Mouse (Mus musculus): Measurements from ENCODE around the gene Misp. TPM values are rescaled to one million over a fixed set of nuclear protein-coding genes. Genes with fewer than 3 reads are reported as not detected.

Misp gene
- polyA plus RNA-seq, 1 experiment from 2014 or later: 1.1 TPM

- H3K4me3 ChIP-seq: no peak overlapping the region
- no peak overlapping the region for H3K4me2 ChIP-seq
- ATAC-seq: no peak
- H3K9ac ChIP-seq: 0 out of 2 replicates have a peak overlapping the region, but pooled peaks have one; percentile 16
- no peaks in the 10 kb centered on the region for H3K36me3 ChIP-seq (ENCODE audit: poor library complexity, severe bottlenecking)
- no peak overlapping the region for H3K27ac ChIP-seq
- H3K4me1 ChIP-seq: peaks cover 16% of the 10 kb centered on the region
- 41% methylated on average over 27 of the region's 27 CpGs for WGBS
- no peaks in the 10 kb centered on the region for H3K9me3 ChIP-seq (replicated peaks)
- peaks cover 37% of the 10 kb centered on the region for H3K27me3 ChIP-seq
Observed at GRCm38 (mm10) chr10:79783920-79784800, 36.6 kb upstream of the Misp start.

GRCm38 (mm10) chr10:79788386-79789158 is 32.2 kb upstream of the Misp start:
- ATAC-seq: 0 out of 2 replicates have a peak, but pooled peaks have one; percentile 11
- Histone ChIP-seq H3K4me3 (no peak overlapping the region), H3K36me3 (ENCODE audit: poor library complexity, severe bottlenecking) (no peaks in the 10 kb centered on the region), H3K27me3 (peaks cover 10% of the 10 kb centered on the region), H3K9me3 (replicated peaks) (no peaks in the 10 kb centered on the region), H3K4me1 (no peaks in the 10 kb centered on the region), H3K9ac (no peak overlapping the region), H3K27ac (no peak overlapping the region), H3K4me2 (no peak overlapping the region)
- 37% methylated on average over 7 of the region's 7 CpGs for WGBS

- Histone ChIP-seq H3K4me2 (no peak overlapping the region), H3K4me3 (no peak overlapping the region), H3K9me3 (replicated peaks) (no peaks in the 10 kb centered on the region), H3K4me1 (peaks cover 4% of the 10 kb centered on the region), H3K27ac (no peak overlapping the region), H3K27me3 (peaks cover 5% of the 10 kb centered on the region; the same call in 1 of the 2 replicates), H3K9ac (no peak overlapping the region), H3K36me3 (ENCODE audit: poor library complexity, severe bottlenecking) (no peaks in the 10 kb centered on the region)
- no peak for ATAC-seq
- 54% methylated on average over 2 of the region's 2 CpGs for WGBS
Observed at GRCm38 (mm10) chr10:79789581-79789980, 31.2 kb upstream of the Misp start.

DNA sequence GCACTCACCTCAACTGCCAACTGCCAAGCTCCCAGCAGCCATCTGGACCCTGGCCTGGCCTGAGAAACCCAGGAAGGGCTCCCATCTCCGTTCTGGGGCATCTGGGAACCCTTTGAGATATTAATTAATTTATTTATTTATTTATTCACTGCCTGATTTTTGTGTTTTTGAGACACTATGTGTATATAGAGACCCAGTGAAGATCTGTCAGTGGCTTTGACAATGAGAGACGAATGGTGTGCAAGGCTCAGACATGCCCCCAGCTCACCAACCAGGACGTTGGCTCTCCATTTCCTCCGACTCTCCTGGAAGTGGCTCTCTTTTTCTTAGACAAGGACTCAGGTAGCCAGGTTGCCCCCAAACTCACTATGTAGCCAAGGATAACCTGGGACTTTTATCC is 29.9 kb upstream of the Misp start, which contains the start of gene Prss57:
Prss57 (minus strand) TSS at position 101 of the 400 bp plus-strand sequence.
- Histone ChIP-seq H3K4me2 (no peak within 1 kb of the TSS), H3K9me3 (replicated peaks) (no peaks in the 10 kb centered on the region), H3K4me1 (peaks cover 15% of the 10 kb centered on the region), H3K27me3 (peaks cover 5% of the 10 kb centered on the region; the same call in 1 of the 2 replicates), H3K27ac (no peak within 1 kb of the TSS), H3K36me3 (ENCODE audit: poor library complexity, severe bottlenecking) (0 out of 2 replicates have a peak, but pooled peaks cover 2% of the 10 kb centered on the region), H3K4me3 (no peak within 1 kb of the TSS), H3K9ac (no peak within 1 kb of the TSS)
- no peak for ATAC-seq
- 85% methylated on average over 4 of the region's 4 CpGs for WGBS

- 88% methylated on average over 5 of the region's 5 CpGs for WGBS
- H3K27ac ChIP-seq: no peak overlapping the region
- peaks cover 31% of the 10 kb centered on the region for H3K4me1 ChIP-seq
- H3K9ac ChIP-seq: no peak overlapping the region
- peaks cover 5% of the 10 kb centered on the region; the same call in 1 of the 2 replicates for H3K27me3 ChIP-seq
- H3K36me3 ChIP-seq (ENCODE audit: poor library complexity, severe bottlenecking): peaks cover 5% of the 10 kb centered on the region; the same call in 1 of the 2 replicates
- 0 out of 2 replicates have a peak overlapping the region, but pooled peaks have one; percentile 94 for H3K4me2 ChIP-seq
- no peak for ATAC-seq
- H3K9me3 ChIP-seq (replicated peaks): no peaks in the 10 kb centered on the region
- 0 out of 2 replicates have a peak overlapping the region, but pooled peaks have one; percentile 94 for H3K4me3 ChIP-seq
Observed at GRCm38 (mm10) chr10:79792339-79793040, 28.3 kb upstream of the Misp start.

- Histone ChIP-seq H3K4me3 (peak within 1 kb of the TSS; percentile 94), H3K36me3 (ENCODE audit: poor library complexity, severe bottlenecking) (peaks cover 5% of the 10 kb centered on the region; the same call in 1 of the 2 replicates), H3K4me2 (peak within 1 kb of the TSS; percentile 94), H3K27me3 (peaks cover 5% of the 10 kb centered on the region; the same call in 1 of the 2 replicates), H3K4me1 (peaks cover 38% of the 10 kb centered on the region), H3K27ac (peak within 1 kb of the TSS; percentile 94), H3K9me3 (replicated peaks) (no peaks in the 10 kb centered on the region), H3K9ac (peak within 1 kb of the TSS; percentile 99)
- WGBS: 6% methylated on average over 45 of the region's 51 CpGs
- ATAC-seq: peak; percentile 71
Observed at GRCm38 (mm10) chr10:79793051-79793737, 27.6 kb upstream of the Misp start, which contains the start of gene Palm. Palm (plus strand) TSS chr10:79793572.

DNA sequence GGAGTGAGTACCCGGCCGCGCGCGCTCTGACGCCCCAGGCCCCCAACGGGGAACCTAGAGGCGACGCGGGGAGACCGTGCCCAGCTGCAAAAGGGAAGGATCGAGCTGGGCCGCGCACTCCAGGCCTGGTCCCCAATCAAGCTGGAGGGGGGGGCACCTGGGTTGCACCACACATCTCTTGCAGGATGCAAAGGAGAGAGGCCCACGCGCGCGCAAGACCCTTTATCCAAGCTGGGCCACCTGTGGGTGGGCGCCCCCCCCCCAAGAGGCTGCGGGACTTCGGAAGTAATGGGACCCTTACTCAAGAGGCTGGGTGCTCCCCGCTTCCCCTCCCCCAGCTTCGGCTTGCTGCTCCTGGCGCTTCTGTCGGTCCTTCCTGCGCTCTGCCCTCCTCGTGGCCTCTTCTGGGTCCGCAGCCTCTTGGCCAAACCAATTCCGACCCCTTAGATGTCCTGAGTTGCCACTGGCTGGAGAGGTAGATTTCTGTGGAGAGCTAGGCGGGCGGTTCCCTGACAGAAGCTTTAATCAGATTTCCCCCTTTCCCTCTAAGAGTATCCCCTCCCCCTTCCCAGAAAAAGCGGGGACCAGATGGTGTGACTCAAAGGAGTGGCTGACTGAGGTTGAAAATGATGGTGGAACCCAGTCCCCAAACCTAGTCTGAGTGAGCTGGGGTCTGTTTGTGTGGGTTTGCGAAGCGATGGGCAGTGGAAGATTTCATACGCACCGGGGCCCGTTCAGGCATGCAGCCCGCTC is 26.9 kb upstream of the Misp start:
- H3K4me1 ChIP-seq: peaks cover 40% of the 10 kb centered on the region
- H3K27ac ChIP-seq: peak overlapping the region; percentile 94
- H3K4me2 ChIP-seq: peak overlapping the region; percentile 94
- 1% methylated on average over 32 of the region's 38 CpGs for WGBS
- peak overlapping the region; percentile 99 for H3K9ac ChIP-seq
- peaks cover 5% of the 10 kb centered on the region; the same call in 1 of the 2 replicates for H3K27me3 ChIP-seq
- H3K36me3 ChIP-seq (ENCODE audit: poor library complexity, severe bottlenecking): peaks cover 5% of the 10 kb centered on the region; the same call in 1 of the 2 replicates
- H3K4me3 ChIP-seq: peak overlapping the region; percentile 94
- peak; percentile 67 for ATAC-seq
- H3K9me3 ChIP-seq (replicated peaks): no peaks in the 10 kb centered on the region

DNA sequence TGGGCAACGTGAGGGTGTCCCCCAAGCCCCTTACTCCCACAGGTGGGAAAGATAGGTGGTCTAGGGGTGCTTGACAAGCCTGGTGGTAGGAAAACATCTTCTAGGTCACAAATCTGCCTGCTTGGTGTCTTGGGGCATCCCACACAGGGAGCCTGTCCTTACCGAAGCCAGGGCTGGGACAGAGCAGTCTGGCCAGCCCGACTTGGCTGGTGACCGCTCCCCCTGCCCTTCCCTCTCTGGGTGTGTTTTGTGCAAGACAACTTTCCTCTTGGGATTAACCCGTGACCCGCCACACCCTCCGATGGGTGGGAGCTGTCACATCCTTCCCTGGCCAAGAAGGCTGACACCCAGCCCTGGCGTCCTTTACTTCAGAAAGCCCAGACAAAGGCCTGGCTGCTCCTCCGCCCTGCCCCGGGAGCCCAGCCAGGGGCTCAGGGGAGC is 26.3 kb upstream of the Misp start:
- peaks cover 4% of the 10 kb centered on the region; the same call in 1 of the 2 replicates for H3K27me3 ChIP-seq
- H3K4me2 ChIP-seq: peak overlapping the region; percentile 94
- no peaks in the 10 kb centered on the region for H3K9me3 ChIP-seq (replicated peaks)
- peaks cover 42% of the 10 kb centered on the region for H3K4me1 ChIP-seq
- 2% methylated on average over 10 of the region's 10 CpGs for WGBS
- H3K4me3 ChIP-seq: peak overlapping the region; percentile 94
- H3K27ac ChIP-seq: peak overlapping the region; percentile 94
- ATAC-seq: peak; percentile 45; the same call in 1 of the 2 replicates
- peak overlapping the region; percentile 99 for H3K9ac ChIP-seq
- H3K36me3 ChIP-seq (ENCODE audit: poor library complexity, severe bottlenecking): peaks cover 10% of the 10 kb centered on the region

- Histone ChIP-seq H3K27me3 (no peaks in the 10 kb centered on the region), H3K9ac (no peak overlapping the region), H3K4me2 (no peak overlapping the region), H3K27ac (no peak overlapping the region), H3K9me3 (replicated peaks) (no peaks in the 10 kb centered on the region), H3K4me3 (no peak overlapping the region), H3K4me1 (peaks cover 52% of the 10 kb centered on the region), H3K36me3 (ENCODE audit: poor library complexity, severe bottlenecking) (peaks cover 21% of the 10 kb centered on the region)
- 96% methylated on average over 3 of the region's 3 CpGs for WGBS
- ATAC-seq: no peak
Observed at GRCm38 (mm10) chr10:79795905-79796304, 24.9 kb upstream of the Misp start.

DNA sequence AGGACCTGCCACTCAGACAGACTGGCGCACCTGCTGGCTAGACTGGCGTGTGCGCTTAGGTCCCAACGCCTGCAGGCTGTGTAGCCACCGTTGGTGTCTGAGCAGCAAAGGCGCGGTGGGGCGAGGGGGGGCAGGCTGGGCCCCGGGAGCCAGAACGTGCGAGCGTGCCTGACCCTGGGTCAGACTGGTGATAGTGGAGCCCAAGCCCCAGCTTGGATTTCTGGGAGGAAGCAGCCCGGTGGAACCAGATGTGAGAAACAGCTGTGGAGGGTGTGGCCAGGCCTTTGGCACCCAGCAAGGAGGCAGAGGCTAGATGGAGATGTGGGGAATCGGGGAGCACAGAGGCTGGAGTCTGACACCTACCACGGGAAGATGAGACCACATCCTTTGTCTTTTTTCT is 23.5 kb upstream of the Misp start:
- Histone ChIP-seq H3K27me3 (no peaks in the 10 kb centered on the region), H3K4me2 (peak overlapping the region; percentile 38), H3K9ac (peak overlapping the region; percentile 27; the same call in 1 of the 2 replicates), H3K36me3 (ENCODE audit: poor library complexity, severe bottlenecking) (peaks cover 21% of the 10 kb centered on the region), H3K9me3 (replicated peaks) (no peaks in the 10 kb centered on the region), H3K27ac (peak overlapping the region; percentile 52; the same call in 1 of the 2 replicates), H3K4me1 (peaks cover 66% of the 10 kb centered on the region), H3K4me3 (no peak overlapping the region)
- ATAC-seq: no peak
- 60% methylated on average over 15 of the region's 15 CpGs for WGBS
